Mouse (Mus musculus) forebrain, postnatal 0 days (tissue): ENCODE results near the gene Tnip1. TPM values are rescaled to one million over a fixed set of nuclear protein-coding genes. Genes with fewer than 3 reads are reported as not detected.
A peak's percentile ranks its signal among the peaks of the same experiment; 100 is the strongest.

Source experiments
- ATAC-seq: fragments of 200-750 bp; cut with Nextera tagmentation; 2 replicates; pipeline ENCODE4 v1.8.0; 2017; ENCODE audit warnings: mild to moderate bottlenecking, moderate library complexity
- DNase-seq: peaks from one replicate; pipeline ENCODE4 v3.0.0-alpha.2; 2015
- H3K27ac ChIP-seq: fragments of 300-500 bp; sonication (generic); 2 replicates; pipeline ENCODE4 v1.5.1; 2014; ENCODE audit warnings: low read depth, mild to moderate bottlenecking, antibody characterized with exemption, low read length, moderate library complexity, mixed read lengths
- H3K27me3 ChIP-seq: fragments of 300-500 bp; sonication (generic); 2 replicates; pipeline ENCODE4 v1.6.1; 2014; ENCODE audit warnings: mild to moderate bottlenecking, low read length, mixed read lengths; ENCODE audit not compliant: insufficient read depth
- H3K36me3 ChIP-seq: fragments of 300-500 bp; sonication (generic); 2 replicates; pipeline ENCODE4 v1.6.1; 2014; ENCODE audit warnings: mild to moderate bottlenecking, moderate library complexity; ENCODE audit not compliant: insufficient read depth
- H3K4me1 ChIP-seq: fragments of 300-500 bp; sonication (generic); 2 replicates; pipeline ENCODE4 v1.6.1; 2014; ENCODE audit warnings: antibody characterized with exemption; ENCODE audit not compliant: insufficient read depth
- H3K4me2 ChIP-seq: fragments of 300-500 bp; sonication (generic); 2 replicates; pipeline ENCODE4 v1.6.1; 2014; ENCODE audit warnings: low read depth, mild to moderate bottlenecking, moderate library complexity
- H3K4me3 ChIP-seq: fragments of 300-500 bp; sonication (generic); 2 replicates; pipeline ENCODE4 v1.5.1; 2014; ENCODE audit warnings: low read depth, low read length, mixed read lengths
- H3K9ac ChIP-seq: fragments of 300-500 bp; sonication (generic); 2 replicates; pipeline ENCODE4 v1.6.1; 2014; ENCODE audit warnings: mild to moderate bottlenecking
- H3K9me3 ChIP-seq: fragments of 300-500 bp; sonication (generic); 2 replicates; pipeline ENCODE4 v1.6.1; 2016; ENCODE audit warnings: low read length
- CTCF ChIP-seq: sonication (generic); IDR thresholded peaks from 2 replicates; pipeline ENCODE4 v1.5.1; 2016; ENCODE audit warnings: antibody characterized with exemption, control low read depth, low read depth
- WGBS: fragments of 180-500 bp; shearing (Covaris S2); extraction: QIAGEN DNeasy Blood & Tissue Kit; methylation state at CpG from one replicate; pipeline ENCODE4 v1.1.7; 2014; 5-methylcytosine and 5-hydroxymethylcytosine counted together
- polyA plus RNA-seq: library from polyadenylated mRNA; unstranded; fragments of >200 nt; fragmentation: Nextera tagmentation; extraction: Ambion mirVana; gene quantifications from 2 replicates; pipeline ENCODE4 v1.2.1, GENCODE M21; 2015
- total RNA-seq: library from RNA; depleted of rRNA; stranded (reverse); fragments of >200 nt; gene quantifications from 2 replicates; pipeline ENCODE4 v1.2.3, GENCODE M21; 2014; rRNA removed

The Tnip1 gene
- total and polyA plus RNA-seq, 2 experiments from 2014 or later: 14.9 to 16.6 TPM

DNA sequence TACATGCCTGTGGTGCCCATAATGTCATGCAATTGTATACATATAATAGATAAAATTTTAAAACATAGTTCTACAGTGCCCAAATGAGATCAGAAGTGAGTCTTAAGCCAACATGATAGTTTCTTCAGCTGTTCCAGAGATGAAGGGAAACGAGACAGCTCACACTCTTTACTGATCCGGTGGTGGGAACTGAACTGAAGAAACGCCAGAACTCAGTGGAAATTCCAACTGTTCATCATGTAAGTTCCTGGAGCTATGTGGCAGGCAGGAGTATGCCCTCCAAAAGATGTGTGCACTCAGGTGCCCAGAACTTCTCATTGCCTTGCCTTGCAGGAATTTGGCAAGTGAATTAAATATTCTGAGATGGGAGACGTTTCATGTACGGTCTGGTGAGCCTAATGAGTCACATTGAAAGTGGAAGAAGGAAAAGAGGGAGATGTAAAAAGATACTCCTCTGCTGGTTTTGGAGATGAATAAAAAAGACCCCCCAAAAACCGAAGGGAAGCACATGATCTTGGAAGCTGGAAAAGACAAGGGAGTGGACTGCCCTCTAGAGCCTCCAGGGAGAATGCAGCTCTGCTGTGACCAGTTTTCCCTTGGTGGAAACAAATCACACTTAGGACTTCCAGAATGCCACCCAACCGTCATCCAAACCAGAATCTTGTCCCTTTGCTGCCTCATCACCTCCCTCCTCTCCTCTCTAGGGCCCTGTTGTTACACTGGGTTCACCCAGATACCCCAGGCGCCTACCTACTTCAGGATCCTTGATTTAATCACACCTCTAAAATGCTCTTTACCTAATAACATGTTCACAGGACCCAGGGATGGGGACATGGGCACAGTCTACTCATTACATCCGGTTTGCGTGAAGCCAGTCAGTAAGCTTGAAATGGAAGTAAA, 99.8 kb downstream of the Tnip1 start:
- 38% methylated on average over 10 of the region's 10 CpGs for WGBS
- DNase-seq (peak; percentile 82), ATAC-seq (no peak)
- no peaks in the 10 kb centered on the region for H3K9me3 ChIP-seq
- peak; percentile 86 for TF ChIP-seq CTCF
- H3K9ac ChIP-seq: no peak overlapping the region
- H3K27me3 ChIP-seq: no peaks in the 10 kb centered on the region
- H3K4me1 ChIP-seq: peaks cover 6% of the 10 kb centered on the region
- H3K27ac ChIP-seq: 0 out of 2 replicates have a peak overlapping the region, but pooled peaks have one; percentile 35
- H3K4me3 ChIP-seq: no peak overlapping the region
- H3K36me3 ChIP-seq: no peaks in the 10 kb centered on the region
- no peak overlapping the region for H3K4me2 ChIP-seq

- WGBS: 89% methylated on average over 5 of the region's 5 CpGs
- H3K9me3 ChIP-seq: no peaks in the 10 kb centered on the region
- DNase-seq (no peak), ATAC-seq (no peak)
- no peaks in the 10 kb centered on the region for H3K27me3 ChIP-seq
- H3K4me2 ChIP-seq: no peak overlapping the region
- H3K27ac ChIP-seq: no peak overlapping the region
- no peaks in the 10 kb centered on the region for H3K36me3 ChIP-seq
- H3K9ac ChIP-seq: no peak overlapping the region
- no peaks in the 10 kb centered on the region for H3K4me1 ChIP-seq
- no peak for TF ChIP-seq CTCF
- no peak overlapping the region for H3K4me3 ChIP-seq
Observed at GRCm38 (mm10) chr11:54861471-54862420, 101.0 kb downstream of the Tnip1 start.

Other genes starting within 250 kb of the Tnip1 start
- gene Cdc42se2, start 175.2 kb downstream of the Tnip1 start, total RNA-seq: 137 and 150 TPM in 2 replicates
- gene Cdc42se2, start 175.2 kb downstream of the Tnip1 start, polyA plus RNA-seq: 121 and 137 TPM in 2 replicates
- 4.0 and 7.1 TPM in 2 replicates for gene Lyrm7, start 102.0 kb downstream of the Tnip1 start, total RNA-seq
- 11.3 and 12.2 TPM in 2 replicates for gene Lyrm7, start 102.0 kb downstream of the Tnip1 start, polyA plus RNA-seq
- 622 and 776 TPM in 2 replicates for gene Hint1, start 96.5 kb downstream of the Tnip1 start, total RNA-seq
- 1,041 and 1,347 TPM in 2 replicates for gene Hint1, start 96.5 kb downstream of the Tnip1 start, polyA plus RNA-seq
- gene Gpx3, start 60.5 kb downstream of the Tnip1 start, total RNA-seq: 7.1 and 16.0 TPM in 2 replicates
- 35.0 and 44.0 TPM in 2 replicates for gene Gpx3, start 60.5 kb downstream of the Tnip1 start, polyA plus RNA-seq
- 52.3 and 57.2 TPM in 2 replicates for gene Anxa6, start 70.5 kb upstream of the Tnip1 start, total RNA-seq
- gene Anxa6, start 70.5 kb upstream of the Tnip1 start, polyA plus RNA-seq: 40.5 and 50.2 TPM in 2 replicates
- gene Ccdc69, start 115.2 kb upstream of the Tnip1 start, total RNA-seq: 0.48 and 0.62 TPM in 2 replicates
- gene Ccdc69, start 115.2 kb upstream of the Tnip1 start, polyA plus RNA-seq: 0.18 and 0.29 TPM in 2 replicates
- 19.9 and 20.2 TPM in 2 replicates for gene Gm2a, start 135.2 kb upstream of the Tnip1 start, total RNA-seq
- gene Gm2a, start 135.2 kb upstream of the Tnip1 start, polyA plus RNA-seq: 46.7 and 48.4 TPM in 2 replicates
- not detected in 2 replicates for gene Slc36a3, start 188.8 kb upstream of the Tnip1 start, total RNA-seq
- gene Slc36a3, start 188.8 kb upstream of the Tnip1 start, polyA plus RNA-seq: not detected in 2 replicates
- 0.69 and 1.4 TPM in 2 replicates for gene Slc36a2, start 222.2 kb upstream of the Tnip1 start, total RNA-seq
- 0.08 and 0.40 TPM in 2 replicates for gene Slc36a2, start 222.2 kb upstream of the Tnip1 start, polyA plus RNA-seq
- gene Slc36a1, start 241.4 kb upstream of the Tnip1 start, total RNA-seq: 14.1 and 19.0 TPM in 2 replicates
- gene Slc36a1, start 241.4 kb upstream of the Tnip1 start, polyA plus RNA-seq: 1.0 and 1.5 TPM in 2 replicates